Mouse (Mus musculus) E14TG2a.4 (cell line): ENCODE data around the gene Ugt1a10.

Experiments
- CTCF ChIP-seq: conservative IDR thresholded peaks from 2 replicates; pipeline ENCODE4 v1.5.1; 2014; ENCODE audit warnings: low read length
- NANOG ChIP-seq: IDR thresholded peaks from 2 replicates; pipeline ENCODE4 v1.6.1; 2014; ENCODE audit warnings: borderline replicate concordance, low read length, mixed read lengths

DNA sequence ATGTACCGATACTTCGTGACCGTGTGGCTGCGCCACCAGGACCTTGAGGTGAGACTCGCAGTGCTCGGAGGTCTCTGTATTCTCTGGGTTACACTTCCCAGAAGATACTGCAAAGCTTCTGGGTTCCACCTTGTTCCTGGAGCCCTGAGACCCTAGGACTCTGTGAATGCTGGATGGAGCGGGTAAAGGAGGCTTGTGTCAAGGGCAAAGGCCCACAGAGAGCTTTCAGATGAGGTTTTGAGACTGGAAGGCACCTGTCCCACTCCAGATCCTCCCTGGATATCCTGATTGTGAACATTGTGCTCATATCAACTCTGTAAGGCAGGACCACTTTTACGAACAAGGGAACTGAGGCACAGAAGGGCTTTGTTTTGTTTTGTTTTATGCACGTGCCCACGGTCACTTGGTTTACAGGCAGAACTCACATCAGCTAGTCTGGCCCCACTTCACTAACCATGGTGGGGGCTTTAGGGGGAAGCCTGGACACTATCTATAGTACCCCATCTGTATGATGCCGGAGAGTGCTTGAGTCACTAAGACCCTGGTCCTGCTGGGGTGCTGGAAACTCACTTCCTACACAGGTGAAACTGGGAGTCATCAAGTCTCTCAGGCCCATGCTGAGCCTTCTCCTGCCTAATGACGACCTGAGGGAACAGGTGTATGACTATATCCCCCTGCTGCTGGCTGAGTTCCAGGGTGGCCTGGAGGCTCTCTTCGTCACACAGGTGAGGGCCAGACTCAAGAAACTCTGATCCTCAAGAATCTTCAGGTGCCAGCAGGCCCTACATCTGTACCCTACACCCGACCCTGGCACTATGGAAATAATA, 178.4 kb downstream of the Ugt1a10 start:
- TF ChIP-seq NANOG (no peak), CTCF (no peak)
